Mouse (Mus musculus) hindlimb bud, embryonic 11.5 days (tissue): ENCODE results near the gene Ephx1.

Source experiments
- DNase-seq: peaks from one replicate; pipeline ENCODE4 v3.0.0-alpha.2; 2012; ENCODE audit warnings: low read depth, low spot score; ENCODE audit errors: extremely low spot score

Gene Ephx1

DNA sequence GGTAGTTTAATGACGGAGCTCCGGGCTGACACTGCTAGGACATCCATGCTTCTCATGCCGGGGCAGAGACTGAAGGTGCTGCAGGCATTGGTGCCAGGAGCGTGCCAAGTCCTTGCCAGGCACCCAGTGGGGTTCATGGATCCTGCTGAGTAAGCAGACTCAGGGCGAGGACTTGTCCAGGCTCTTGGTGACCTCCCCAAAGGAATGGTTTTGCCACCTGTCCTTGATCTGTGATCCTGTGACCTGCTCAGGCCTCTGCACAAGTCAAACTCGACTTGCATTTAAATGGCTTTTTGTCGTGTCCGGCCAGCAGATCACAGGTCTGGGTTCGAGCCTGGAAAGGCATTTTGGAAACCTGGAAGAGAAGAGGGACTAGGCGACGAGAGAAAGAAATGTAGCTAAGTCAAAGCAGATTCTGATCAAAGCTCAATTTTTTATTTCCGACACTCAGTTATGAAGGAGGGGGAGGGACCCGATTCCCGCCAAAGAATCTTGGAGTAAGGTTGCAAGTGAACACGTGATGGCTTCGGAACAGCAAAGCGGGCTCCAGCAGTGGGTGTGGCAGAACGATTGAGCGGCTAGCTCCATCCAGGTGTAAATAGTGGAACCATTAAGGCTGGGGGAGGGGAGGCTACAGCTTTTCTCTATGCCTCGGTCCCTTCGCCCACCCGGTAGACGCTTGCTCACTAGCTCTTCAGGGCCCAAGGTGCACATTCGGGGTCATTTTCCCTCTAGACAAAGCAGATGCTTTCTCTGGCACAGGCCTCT lies 41.0 kb downstream of the Ephx1 start:
- no peak for DNase-seq

GRCm38 (mm10) chr1:180976110-180976679 lies 44.5 kb downstream of the Ephx1 start:
- DNase-seq: no peak

DNA sequence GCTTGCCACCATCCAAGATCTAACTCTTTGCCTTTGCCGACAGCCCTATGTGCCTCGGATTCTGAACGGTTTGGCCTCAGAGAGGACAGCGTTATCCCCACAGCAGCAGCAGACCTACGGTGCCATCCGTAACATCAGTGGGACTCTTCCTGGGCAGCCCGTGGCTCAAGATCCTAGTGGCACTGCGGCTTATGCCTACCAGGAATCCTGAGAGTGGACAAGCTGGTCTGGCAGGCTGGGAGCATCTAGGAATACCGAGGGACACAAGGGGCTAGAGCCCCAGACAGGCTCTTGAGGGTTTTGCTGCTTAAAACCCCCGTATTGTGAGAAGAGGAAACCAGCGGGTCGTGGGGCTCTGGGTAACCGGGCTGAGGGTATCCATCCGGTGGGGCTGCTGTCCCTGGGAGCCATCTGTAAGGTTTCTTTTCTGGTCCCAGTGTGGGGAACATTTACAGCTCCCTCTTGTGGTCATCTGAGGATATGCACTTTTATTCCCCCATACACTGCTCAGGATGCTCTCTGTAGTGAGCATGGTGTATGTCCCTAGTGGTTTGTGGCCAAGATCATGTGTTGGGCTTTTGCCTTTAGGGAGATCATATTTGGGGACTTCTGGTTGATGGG lies 46.5 kb downstream of the Ephx1 start:
- DNase-seq: peak; percentile 69

DNA sequence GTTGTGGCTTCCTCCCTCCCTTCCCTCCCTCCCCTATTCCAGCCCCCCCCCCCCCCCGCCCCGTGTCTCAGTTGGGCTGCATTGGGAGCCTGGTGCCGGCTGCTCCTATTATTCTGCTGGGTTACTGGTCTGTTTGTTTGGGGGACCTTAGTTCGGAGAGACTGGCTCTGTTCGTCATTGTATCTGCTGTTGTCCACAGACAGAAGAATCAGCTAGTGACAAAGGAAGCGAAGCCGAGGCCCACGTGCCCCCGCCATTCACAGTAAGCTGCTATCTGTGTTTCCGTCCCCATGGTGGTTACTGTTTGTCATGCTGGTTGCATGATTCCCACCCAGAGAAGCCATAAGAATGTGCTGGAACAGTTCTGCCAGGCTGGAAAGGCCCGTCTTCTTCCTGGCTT lies 47.8 kb downstream of the Ephx1 start:
- DNase-seq: no peak

GRCm38 (mm10) chr1:180967261-180967660 lies 53.4 kb downstream of the Ephx1 start:
- no peak for DNase-seq

- DNase-seq: no peak
Measured at GRCm38 (mm10) chr1:180966542-180966941, 54.2 kb downstream of the Ephx1 start.

DNA sequence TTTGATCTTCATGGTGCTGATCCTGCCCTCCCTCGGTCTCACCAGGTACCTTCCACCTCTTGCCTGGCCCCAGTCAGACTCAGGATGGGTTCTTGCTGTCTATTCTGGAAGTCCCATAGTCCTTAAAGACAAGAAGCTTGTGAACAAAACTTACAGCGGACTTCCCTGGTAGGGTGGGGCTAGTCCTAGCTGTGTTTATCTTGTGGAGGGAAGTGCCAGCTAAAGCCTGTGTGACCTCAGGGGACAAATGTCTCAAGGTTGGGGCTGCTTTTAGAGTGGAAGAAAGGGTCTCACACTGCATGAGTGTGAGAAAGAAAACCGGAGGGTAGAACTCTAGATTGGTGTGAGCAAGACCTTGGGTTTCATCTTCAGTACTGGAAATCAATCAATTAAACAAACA lies 54.9 kb downstream of the Ephx1 start:
- no peak for DNase-seq

- no peak for DNase-seq
Measured at GRCm38 (mm10) chr1:180958797-180959196, 61.9 kb downstream of the Ephx1 start.

DNA sequence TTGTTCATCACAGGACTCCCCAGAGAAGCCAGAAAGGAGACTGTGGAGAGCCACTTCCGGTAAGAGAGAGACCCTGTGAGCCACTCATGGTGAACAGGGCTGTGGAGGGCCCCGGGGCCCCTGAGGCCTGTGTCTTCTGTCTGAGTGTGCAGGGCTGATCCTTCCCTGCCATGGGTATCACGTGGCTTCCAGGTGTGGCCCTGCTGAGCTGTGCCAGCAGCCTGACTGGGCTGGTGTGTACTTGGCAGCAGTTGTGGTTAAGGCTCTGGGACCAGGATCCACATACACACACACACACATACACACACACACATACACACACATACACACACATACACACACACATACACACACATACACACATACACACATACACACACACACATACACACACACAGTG lies 62.7 kb downstream of the Ephx1 start:
- DNase-seq: no peak

- DNase-seq: no peak
Measured at GRCm38 (mm10) chr1:180956973-180957381, 63.7 kb downstream of the Ephx1 start.

GRCm38 (mm10) chr1:180956401-180956800 lies 64.3 kb downstream of the Ephx1 start:
- DNase-seq: no peak

DNA sequence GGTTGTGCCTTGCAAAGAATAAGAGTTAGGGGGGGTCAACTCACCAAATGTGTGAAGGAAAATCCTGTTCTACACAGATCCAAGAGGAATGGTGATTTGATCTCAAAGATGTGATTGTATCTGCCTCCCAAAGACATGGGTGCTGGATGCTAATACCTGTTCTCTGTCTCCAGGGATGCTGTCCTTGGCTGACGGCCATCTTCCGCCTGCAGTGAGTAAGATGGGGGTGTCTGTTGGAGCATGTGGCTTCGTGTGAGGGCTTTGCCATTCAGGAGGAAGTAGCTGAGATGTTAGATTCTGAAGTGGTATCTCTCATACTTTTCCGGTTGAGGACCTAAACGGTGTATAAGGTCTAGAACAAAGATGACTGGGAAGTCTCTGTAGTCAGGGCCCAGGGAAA lies 67.9 kb downstream of the Ephx1 start:
- no peak for DNase-seq

- no peak for DNase-seq
Measured at GRCm38 (mm10) chr1:180952085-180952746, 68.5 kb downstream of the Ephx1 start.

DNA sequence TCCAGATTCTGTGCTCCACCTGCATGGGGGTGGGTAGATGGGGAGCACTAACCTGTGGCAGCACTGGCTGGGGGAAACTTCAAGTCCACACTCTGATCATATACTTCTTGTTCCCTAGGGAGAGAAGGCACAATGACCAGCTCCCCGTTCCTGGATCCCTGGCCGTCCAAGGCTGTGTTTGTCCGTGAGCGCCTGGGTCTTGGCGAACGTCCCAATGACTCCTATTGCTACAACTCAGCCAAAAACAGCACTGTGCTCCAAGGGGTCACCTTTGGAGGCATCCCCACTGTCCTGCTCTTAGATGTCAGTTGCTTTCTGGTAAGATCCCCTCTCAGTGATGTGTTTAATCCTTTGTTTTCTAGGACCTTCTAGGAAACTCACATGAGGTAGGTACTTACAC lies 74.3 kb downstream of the Ephx1 start:
- no peak for DNase-seq

DNA sequence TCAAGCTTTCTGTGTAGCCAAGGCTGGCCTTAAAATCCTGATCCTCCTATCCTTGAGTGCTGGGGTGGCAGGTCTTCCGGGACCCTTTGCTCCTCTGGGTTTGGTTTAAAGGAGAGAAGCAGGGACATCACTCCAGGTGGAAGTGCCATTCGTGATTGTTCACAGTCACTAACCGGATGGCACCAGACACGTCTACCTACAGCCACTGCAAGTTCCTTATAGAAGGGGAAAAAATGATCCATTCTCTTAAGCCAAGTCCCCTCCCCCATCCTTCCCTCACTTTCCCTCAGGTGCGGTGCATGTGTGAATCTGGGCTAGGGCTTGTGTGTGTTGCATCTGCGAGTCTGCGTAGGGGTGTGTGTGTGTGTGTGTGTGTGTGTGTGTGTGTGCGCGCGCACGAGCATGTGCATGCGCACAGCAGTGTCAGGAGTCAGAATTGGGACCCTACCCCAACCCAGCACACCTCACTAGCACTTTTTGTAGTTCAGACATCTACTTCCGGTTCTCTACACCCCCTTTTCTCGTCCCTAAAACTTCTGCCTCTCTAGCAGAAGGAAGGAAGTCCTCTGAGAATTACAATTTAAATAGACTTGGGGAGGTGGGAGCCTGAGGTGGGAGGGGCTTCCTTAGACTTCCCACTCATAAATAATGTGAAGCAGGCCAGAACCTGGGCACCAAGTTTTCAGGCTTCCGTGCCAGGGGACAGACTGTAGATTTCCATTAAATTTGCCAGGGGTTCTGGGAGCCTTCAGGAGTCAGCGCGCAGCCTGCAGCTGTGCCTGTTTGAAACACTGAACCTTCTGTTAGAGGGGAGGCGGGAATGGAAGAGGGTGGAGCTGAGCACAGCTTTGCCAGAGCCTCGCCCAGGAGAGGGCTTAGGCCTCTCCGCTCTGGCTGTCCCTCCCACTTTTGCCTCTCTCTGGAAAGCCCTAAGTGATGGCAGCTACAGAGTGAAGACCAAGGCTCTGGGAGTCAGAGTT lies 75.4 kb downstream of the Ephx1 start:
- no peak for DNase-seq

- no peak for DNase-seq
Measured at GRCm38 (mm10) chr1:180944553-180944952, 76.2 kb downstream of the Ephx1 start.

- no peak for DNase-seq
Measured at GRCm38 (mm10) chr1:180943896-180944295, 76.8 kb downstream of the Ephx1 start.

- no peak for DNase-seq
Measured at GRCm38 (mm10) chr1:180943032-180943644, 77.6 kb downstream of the Ephx1 start.

GRCm38 (mm10) chr1:180942166-180943031 lies 78.3 kb downstream of the Ephx1 start, which contains the start of gene Tmem63a:
Gene Tmem63a, plus strand, starts transcription at chr1:180942344.
- DNase-seq: peak; percentile 37
